Mouse (Mus musculus) cerebellum, adult 2 months (tissue): Measurements from ENCODE around the gene Frmd5.

ENCODE experiments used
- CTCF ChIP-seq: fragments of 200-500 bp; IDR thresholded peaks from 2 replicates; pipeline ENCODE4 v1.5.1; 2011; ENCODE audit warnings: low read depth, mild to moderate bottlenecking, control low read depth, low read length, moderate library complexity, borderline replicate concordance; ENCODE audit not compliant: insufficient read depth
- POLR2A ChIP-seq: fragments of 200-500 bp; IDR thresholded peaks from 2 replicates; pipeline ENCODE4 v1.6.1; 2011; ENCODE audit warnings: low read length, control low read depth, borderline replicate concordance; ENCODE audit not compliant: insufficient read depth

DNA sequence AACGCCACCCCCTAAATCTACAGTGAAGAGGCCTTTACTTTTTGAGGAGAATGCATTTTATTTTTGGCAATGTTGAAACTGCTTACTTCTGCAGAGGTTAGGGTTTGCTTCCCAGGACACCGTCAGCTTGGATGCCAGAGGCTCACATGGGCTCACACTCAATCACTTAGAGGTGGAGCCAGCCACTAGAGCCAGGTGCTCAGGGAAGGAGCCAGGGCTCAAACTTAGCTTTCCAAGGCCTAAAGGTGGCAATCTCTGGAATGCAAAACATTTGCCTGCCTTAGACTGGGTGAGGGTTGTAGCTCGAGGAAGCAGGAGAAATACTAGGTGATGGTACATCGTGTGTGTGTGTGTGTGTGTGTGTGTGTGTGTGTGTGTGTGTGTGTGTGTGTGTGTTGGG, 174.8 kb downstream of the Frmd5 start:
- TF ChIP-seq CTCF: no peak
- TF ChIP-seq POLR2A: no peak
